Mouse (Mus musculus): ENCODE measurements around the gene Hspa1b. TPM values are rescaled to one million over a fixed set of nuclear protein-coding genes. Genes with fewer than 3 reads are reported as not detected.
"Not testable (repeated sequence)": the region's sequence is repeated elsewhere in the genome, so short reads cannot be mapped to it uniquely, and the experiment has no call there.

The Hspa1b gene
- total RNA-seq, 2 experiments from 2014 or later: 13.9 to 67.7 TPM

DNA sequence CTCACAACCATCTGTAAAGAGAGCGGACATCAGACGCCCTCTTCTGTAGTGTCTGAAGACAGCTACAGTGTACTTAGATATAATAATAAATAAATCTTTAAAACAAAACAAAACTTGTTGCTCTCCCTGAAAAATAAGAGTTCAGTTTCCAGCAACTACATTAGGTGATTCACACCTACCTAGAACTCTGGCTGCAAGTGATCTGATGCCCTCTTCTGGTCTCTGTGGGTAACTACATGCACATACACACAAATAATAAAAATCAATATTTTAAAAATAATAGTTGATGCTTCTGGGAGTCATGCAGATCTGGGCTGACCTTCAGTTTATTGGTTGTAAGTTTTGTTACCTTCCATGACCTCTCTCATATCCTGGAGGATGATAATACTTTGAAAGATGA is 25.2 kb upstream of the Hspa1b start:
- no peak for ATAC-seq (replicated peaks; ENCODE audit: poor library complexity, severe bottlenecking)

DNA sequence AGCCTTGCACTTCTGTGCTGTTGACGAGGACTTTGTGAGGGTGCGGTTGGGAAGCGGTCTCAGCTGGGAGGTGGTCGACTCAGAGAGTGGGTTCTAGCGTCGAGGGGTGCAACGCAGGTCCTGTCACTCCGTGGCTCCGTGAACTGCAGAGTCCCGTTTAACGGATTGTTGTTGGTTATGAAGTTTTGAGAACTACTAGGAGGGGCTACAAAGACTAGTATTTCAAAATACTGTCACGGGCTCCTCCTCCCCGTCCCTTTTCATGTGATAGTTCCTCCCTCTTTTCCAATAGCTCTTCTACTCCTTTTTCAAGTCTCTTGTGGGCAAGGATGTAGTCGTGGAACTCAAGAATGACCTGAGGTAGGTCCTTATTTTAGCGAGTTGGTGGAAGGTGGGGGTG is 23.3 kb upstream of the Hspa1b start:
- peak; percentile 62 for ATAC-seq (replicated peaks; ENCODE audit: poor library complexity, severe bottlenecking)

DNA sequence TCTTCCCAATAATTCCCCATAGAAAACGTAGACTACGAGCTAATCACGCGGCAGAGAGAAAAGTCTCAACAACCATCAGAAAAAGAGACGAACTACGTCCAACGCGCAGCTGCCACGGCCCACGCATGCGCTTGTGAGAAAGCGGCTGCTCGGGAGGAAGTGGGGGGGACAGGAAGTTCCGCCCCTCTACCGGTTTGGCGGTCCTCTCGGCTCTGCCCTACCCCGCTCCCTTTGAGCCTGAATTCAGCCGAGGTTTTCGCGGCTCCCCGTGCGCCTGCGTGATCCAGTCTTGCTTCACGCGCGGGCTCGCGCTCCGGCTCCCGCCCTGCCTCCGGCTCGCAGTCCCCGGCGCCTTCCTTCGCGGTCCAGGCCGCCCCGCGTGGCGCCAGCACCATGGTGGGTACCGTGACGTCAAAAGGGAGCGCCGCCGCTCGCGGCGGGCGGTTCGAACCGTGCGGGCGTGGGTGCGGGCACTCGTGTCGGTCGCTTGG is 22.7 kb upstream of the Hspa1b start, which contains the start of gene Lsm2:
Gene Lsm2, plus strand, starts transcription at position 173 of the 491 bp plus-strand sequence.
- ATAC-seq (replicated peaks; ENCODE audit: poor library complexity, severe bottlenecking): peak; percentile 76

DNA sequence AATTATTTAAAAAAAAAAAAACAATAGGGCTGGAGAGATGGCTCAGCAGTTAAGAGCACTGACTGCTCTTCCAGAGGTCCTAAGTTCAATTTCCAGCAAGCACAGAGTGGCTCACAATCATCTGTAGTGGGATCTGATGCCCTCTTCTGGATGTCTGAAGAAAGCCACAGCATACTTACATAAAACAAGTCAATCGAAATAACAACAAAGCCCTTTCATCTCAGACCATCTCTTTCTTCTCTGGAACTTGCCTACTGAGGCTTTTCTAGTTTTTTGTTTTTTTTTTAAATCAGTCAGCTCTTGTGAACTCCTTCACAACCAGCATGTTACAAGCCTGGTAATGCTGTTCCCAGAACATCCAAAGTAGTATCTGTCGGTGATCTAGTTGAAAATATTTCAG is 21.6 kb upstream of the Hspa1b start:
- ATAC-seq (replicated peaks; ENCODE audit: poor library complexity, severe bottlenecking): no peak

DNA sequence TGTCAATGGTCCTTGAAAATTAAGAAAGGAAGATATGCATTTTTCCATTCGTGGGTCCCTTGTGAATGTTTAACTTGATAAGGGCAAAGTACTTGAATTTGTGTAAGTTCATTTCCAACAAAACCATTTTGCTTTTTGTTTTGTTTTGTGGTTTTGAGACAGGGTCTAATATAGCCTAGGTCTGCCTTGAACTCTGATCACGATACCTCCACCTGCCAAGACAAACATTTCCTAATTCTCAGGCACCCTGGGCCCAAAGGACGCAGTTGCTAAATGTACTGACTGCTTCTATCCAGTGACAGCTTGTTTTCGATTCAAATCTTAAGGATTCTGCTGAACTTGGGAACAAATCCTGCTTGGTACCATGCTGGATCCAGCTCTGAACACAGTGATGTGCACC is 20.6 kb upstream of the Hspa1b start:
- no peak for ATAC-seq (replicated peaks; ENCODE audit: poor library complexity, severe bottlenecking)

DNA sequence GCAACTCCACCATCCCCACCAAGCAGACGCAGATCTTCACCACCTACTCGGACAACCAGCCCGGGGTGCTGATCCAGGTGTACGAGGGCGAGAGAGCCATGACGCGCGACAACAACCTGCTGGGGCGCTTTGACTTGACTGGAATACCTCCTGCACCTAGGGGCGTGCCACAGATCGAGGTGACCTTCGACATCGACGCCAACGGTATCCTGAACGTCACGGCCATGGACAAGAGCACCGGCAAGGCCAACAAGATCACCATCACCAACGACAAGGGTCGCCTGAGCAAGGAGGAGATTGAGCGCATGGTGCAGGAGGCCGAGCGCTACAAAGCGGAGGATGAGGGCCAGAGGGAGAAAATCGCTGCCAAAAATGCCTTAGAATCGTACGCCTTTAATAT is 19.2 kb upstream of the Hspa1b start:
- no peak for ATAC-seq (replicated peaks; ENCODE audit: poor library complexity, severe bottlenecking)

DNA sequence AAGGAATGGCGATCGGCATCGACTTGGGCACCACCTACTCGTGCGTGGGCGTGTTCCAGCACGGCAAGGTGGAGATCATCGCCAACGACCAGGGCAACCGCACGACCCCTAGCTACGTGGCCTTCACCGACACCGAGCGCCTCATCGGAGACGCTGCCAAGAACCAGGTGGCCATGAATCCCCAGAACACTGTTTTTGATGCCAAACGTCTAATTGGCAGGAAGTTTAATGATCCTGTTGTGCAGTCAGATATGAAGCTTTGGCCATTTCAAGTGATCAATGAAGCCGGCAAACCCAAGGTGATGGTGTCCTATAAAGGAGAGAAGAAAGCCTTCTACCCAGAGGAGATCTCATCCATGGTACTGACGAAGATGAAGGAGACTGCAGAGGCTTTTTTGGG is 18.0 kb upstream of the Hspa1b start:
- ATAC-seq (replicated peaks; ENCODE audit: poor library complexity, severe bottlenecking): no peak

DNA sequence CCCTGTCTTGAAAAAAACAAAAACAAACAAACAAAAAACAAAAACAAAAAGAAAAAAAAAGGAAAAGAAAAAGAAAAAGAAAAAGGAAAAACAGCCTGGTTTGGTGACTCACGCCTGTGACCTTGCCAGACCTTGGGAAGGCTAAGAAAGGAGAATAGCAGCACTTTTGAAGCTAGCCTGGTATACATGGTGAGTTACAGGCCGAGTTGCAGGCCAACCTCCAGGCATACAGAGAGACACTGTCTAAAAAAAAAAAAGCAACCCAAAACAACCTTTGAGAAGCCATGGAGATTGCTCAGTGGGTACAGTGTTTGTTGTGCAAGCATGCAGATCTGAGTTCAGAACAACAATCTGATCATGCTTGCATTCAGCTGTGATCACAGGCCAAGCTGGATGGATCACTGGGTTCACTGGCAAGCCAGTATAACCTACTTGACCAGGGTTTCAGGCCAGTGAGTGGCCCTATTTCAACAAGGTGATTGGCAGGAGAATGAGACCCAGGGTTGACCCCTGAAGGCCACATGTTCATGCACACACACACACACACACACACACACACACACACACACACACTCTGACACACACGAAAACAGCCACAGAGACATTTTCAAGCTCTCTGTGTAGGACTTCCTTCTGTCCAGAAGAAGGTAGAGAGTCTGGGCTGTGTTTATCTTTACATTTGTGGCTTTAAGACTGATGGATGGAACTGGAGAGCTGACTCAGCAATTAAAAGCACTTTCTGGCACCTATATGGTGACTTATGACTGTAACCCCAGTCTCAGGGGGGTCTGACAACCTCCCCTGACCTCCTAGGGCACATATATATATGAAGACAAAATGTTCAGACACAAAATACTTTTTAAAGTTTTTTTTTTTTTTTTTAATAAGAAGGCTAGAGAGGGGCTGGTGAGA is 16.8 kb upstream of the Hspa1b start:
- no peak for ATAC-seq (replicated peaks; ENCODE audit: poor library complexity, severe bottlenecking)

DNA sequence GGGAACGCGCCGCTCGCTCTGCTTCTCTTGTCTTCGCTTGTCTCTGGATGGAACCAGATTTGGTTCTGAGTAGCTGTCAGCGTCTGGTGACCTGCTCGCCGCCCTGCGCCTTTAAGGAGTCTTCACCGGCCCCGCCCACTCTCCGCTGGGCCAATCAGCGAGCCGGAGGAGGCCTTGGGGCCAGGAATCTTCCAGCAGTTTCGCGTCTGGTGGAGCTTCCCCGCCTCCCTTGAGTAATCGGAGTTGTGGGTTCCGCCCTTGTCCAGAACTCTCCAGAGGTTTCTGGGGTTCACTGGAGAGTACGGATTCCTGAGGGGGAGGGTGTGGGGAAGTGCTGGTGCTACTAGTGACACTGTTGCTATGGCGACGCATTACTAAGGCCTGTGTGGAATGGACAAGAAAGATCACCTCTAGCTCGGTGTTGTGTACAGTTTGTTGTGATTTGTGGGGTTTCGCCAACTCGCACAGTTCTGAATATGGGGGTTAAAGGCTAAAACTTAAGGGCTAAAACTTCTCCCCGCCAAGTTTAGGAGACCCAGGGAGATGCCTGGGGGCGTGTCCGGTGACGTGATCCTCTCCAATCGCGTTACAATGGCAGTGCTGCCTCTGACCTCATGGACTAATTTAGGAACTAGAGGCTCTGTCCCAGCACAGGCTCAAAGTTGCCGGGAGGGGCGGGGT is 13.2 kb upstream of the Hspa1b start, which contains the start of the genes Hspa1a and Hspa1l:
Gene Hspa1a, minus strand, starts transcription at position 88 of the 681 bp plus-strand sequence.
Gene Hspa1l, plus strand, starts transcription at position 635 of the 681 bp plus-strand sequence.
- peak; percentile 83 for ATAC-seq (replicated peaks; ENCODE audit: poor library complexity, severe bottlenecking)

DNA sequence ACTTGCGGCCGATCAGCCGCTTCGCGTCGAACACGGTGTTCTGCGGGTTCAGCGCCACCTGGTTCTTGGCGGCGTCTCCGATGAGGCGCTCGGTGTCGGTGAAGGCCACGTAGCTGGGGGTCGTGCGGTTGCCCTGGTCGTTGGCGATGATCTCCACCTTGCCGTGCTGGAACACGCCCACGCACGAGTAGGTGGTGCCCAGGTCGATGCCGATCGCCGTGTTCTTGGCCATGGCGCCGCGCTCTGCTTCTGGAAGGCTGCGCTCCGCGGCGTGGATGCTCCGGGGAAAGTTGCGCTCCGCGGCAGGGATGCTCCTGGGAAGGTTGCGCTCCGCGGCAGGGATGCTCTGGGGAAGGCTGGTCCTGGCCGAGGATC is 12.6 kb upstream of the Hspa1b start:
- ATAC-seq (replicated peaks; ENCODE audit: poor library complexity, severe bottlenecking): peak; percentile 45

DNA sequence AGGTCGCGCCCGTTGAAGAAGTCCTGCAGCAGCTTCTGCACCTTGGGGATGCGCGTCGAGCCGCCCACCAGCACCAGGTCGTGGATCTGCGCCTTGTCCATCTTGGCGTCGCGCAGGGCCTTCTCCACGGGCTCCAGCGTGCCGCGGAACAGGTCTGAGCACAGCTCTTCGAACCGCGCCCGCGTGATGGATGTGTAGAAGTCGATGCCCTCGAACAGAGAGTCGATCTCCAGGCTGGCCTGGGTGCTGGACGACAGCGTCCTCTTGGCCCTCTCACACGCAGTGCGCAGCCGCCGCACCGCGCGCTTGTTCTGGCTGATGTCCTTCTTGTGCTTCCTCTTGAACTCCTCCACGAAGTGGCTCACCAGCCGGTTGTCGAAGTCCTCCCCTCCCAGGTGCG is 11.8 kb upstream of the Hspa1b start:
- not testable (repeated sequence) for ATAC-seq (replicated peaks; ENCODE audit: poor library complexity, severe bottlenecking)

DNA sequence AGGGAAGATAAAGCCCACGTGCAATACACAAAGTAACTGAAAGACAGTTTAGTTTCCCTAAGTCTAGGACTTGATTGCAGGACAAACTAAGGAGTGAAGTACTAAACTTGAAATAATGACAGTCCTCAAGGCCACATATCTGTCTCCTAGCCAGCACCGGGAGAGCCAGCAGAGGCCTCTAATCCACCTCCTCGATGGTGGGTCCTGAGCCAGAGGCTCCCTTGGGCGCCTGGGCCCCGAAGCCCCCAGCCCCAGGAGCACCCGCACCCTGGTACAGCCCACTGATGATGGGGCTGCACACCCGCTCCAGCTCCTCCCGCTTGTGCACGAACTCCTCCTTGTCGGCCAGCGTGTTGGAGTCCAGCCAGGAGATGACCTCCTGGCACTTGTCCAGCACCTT is 10.8 kb upstream of the Hspa1b start, which contains the start of gene Gm20481:
Gene Gm20481, plus strand, starts transcription at position 91 of the 400 bp plus-strand sequence.
- ATAC-seq (replicated peaks; ENCODE audit: poor library complexity, severe bottlenecking): not testable (repeated sequence)

DNA sequence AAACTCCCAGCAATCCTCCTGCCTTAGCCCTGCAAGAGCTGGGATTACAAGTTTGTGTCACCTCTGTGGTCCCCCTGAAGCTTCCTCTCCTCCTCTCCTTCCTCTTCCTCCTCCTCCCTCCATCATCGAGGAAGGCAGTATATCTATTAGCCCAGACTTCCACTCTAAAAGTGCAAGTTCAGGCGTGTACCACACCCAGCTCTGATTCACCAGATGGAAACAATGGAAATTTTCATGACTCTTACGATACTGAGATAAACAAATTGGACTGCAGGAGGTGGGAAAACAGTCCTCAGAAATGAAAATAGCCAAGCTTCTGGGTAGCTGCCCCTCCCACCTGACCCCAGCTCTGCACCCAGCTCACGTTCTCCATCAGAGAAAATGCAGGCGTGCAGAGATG is 6.6 kb upstream of the Hspa1b start:
- no peak for ATAC-seq (replicated peaks; ENCODE audit: poor library complexity, severe bottlenecking)

DNA sequence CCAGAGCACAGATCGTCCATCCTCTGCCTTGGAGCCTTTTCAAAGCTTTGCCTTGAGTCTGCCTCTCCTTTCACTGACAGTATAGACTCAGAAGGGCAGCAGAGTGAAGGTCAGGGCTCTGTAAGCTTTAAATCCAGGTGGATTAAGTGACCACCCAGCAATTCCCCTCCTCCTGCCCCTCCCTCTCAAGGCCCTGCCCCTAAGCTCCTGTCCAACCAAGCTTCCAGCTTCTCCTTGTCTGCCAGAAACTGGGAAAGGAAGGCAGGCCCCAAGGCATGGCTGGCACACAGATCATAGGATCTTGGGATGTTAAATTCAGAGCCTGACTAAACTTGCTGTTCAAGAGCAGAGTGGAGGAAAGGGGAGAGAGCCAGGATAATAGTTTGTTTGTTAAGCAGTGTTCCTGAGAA is 5.6 kb upstream of the Hspa1b start:
- no peak for ATAC-seq (replicated peaks; ENCODE audit: poor library complexity, severe bottlenecking)

DNA sequence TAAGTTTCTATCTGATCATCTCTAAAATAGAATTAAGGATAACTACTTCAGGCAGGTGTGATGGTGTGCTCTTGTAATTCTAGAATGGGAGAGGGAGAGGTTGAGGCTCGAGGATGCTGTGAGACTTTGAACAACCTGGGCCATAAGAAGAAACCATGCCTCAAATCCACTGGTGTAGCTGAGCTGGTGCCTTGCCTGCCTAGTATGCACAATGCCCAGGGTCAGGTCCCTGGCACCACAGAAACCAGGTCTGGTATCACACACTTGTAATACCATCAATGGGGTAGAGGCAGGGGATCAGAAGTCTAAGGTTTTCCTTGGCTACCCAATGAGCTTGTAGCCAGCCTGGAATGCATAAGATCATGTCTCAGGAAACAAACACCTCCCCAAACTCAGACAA is 3.8 kb upstream of the Hspa1b start:
- ATAC-seq (replicated peaks; ENCODE audit: poor library complexity, severe bottlenecking): no peak

DNA sequence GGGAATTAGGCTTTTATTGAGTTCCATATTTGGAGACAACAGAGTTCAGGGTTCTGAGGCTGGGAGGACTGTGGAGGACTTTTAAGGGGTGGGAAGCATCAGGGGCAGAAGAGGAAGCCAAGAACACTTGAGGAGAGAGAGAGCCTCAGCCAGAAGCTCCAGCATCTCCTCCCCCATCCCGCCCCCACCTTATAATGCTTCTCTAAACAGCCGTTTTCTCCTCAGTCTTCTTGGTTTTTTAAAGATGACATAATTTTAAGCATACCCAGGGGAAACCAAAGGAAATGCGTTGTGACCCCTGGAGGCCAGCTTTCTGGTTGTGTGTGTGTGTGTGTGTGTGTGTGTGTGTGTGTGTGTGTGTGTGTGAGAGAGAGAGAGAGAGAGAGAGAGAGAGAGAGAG is 3.1 kb upstream of the Hspa1b start:
- ATAC-seq (replicated peaks; ENCODE audit: poor library complexity, severe bottlenecking): no peak

DNA sequence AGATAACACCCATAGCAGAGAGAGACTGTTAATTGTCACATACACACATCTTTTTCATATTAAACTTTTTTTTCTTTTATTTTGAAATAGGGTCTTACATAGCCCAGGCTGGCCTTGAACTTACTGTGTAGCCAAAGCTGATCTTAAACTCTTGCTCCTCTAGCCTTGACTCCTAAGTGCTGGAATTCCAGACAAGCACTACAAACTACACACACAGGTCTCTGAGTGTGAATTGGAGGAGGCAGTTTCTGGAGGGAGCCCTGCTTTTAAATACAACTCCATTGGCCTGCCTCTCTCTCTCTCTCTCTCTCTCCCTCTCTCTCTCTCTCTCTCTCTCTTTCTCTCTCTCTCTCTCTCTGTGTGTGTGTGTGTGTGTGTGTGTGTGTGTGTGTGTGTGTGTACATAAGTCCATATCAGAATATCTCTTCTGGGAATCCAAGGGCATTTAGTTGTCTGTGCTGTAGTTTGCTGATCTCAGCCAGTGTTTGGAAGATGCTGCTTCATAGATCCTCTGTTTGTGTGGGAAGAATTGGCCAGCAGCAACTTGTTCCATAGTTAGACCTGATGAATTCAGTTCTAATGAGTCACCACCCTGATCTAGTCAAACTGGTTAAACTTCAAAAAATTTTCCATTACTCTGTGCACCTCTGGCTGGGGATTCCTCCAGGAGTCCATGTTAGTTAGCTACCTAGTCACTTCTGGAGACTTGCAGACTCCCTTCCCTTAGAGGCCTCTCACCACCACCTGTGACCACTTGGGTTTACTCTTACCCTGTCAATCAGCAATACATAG is 1.9 kb upstream of the Hspa1b start:
- no peak for ATAC-seq (replicated peaks; ENCODE audit: poor library complexity, severe bottlenecking)

DNA sequence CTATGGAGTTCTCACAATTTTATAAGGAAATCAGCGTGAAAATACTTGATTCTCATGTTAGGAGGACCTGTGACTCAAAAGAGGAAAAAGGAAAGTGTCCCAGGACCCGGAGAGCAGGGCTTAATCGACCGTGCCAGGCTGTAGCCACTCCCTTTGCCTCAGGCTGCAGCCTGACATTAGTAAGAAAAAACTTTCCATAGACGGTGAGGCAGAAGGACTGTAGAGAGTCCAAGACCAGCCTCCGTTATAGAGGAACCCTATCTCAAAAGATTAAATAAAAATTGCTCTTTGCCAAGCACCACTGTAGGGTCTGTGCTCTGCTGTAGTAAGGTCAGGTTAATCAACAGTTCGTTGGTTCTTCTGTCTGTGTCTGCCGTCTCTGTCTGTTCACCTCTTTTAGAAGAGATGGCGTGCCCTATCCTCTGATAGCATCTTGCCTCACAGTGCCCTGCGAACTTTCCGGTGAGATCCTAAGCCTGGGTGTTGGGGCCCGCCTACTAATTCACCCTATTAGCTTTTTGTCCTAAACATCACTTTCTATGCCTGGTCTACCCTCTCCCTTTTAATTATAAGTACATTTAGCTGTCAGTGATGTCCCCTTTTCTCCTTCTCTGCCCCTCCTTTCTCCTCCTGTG is 960 bp upstream of the Hspa1b start:
- ATAC-seq (replicated peaks; ENCODE audit: poor library complexity, severe bottlenecking): no peak

DNA sequence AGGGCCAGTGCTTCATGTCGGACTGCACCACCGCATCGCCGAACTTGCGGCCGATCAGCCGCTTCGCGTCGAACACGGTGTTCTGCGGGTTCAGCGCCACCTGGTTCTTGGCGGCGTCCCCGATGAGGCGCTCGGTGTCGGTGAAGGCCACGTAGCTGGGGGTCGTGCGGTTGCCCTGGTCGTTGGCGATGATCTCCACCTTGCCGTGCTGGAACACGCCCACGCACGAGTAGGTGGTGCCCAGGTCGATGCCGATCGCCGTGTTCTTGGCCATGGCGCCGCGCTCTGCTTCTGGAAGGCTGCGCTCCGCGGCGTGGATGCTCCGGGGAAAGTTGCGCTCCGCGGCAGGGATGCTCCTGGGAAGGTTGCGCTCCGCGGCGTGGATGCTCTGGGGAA is 306 bp downstream of the Hspa1b start:
- ATAC-seq (replicated peaks; ENCODE audit: poor library complexity, severe bottlenecking): not testable (repeated sequence)

DNA sequence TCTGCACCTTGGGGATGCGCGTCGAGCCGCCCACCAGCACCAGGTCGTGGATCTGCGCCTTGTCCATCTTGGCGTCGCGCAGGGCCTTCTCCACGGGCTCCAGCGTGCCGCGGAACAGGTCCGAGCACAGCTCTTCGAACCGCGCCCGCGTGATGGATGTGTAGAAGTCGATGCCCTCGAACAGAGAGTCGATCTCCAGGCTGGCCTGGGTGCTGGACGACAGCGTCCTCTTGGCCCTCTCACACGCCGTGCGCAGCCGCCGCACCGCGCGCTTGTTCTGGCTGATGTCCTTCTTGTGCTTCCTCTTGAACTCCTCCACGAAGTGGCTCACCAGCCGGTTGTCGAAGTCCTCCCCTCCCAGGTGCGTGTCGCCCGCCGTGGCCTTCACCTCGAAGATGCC is 1.1 kb downstream of the Hspa1b start:
- not testable (repeated sequence) for ATAC-seq (replicated peaks; ENCODE audit: poor library complexity, severe bottlenecking)
